Mouse (Mus musculus) bone marrow macrophage, adult 2 months (primary cell): ENCODE measurements around the gene Olfr247.
"Not testable (repeated sequence)": the region's sequence is repeated elsewhere in the genome, so short reads cannot be mapped to it uniquely, and the experiment has no call there.

Experiments
- CTCF ChIP-seq: IDR thresholded peaks from 2 replicates; pipeline ENCODE4 v1.5.1; 2012; ENCODE audit warnings: low read depth, mild to moderate bottlenecking, low read length, moderate library complexity
- POLR2A ChIP-seq: IDR thresholded peaks from 2 replicates; pipeline ENCODE4 v1.6.1; 2012; ENCODE audit warnings: mild to moderate bottlenecking, low read depth, low read length, borderline replicate concordance

GRCm38 (mm10) chr10:129967166-129967565 is 8.8 kb downstream of the Olfr247 start, which contains the start of gene Olfr819:
- TF ChIP-seq CTCF, POLR2A: not testable (repeated sequence)
